Mouse (Mus musculus): ENCODE results near the gene Nsd1.

Nsd1 gene

GRCm38 (mm10) chr13:55261521-55261920 lies 51.9 kb downstream of the Nsd1 start:
- DNase-seq, result no peak

DNA sequence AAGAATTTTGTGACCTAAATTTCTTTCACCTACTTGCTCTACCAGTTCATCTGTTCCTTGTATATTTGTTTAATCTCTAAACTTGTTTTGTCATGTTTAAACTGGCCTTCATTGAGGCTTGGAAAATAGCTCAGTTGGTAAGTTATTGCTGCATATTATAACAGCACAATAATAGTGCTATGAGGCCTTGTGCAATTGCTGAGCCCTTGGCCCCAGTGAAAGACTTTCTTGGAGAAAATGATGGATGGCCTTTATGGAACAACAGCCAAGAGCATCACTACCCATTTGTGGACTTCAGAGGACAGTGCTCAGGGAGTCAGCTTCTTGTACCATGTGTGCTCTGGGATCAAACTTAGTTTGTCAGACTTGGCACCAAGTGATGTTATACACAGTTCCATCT lies 52.5 kb downstream of the Nsd1 start:
- no peak for DNase-seq

GRCm38 (mm10) chr13:55277203-55277602 lies 67.6 kb downstream of the Nsd1 start:
- DNase-seq, result no peak

DNA sequence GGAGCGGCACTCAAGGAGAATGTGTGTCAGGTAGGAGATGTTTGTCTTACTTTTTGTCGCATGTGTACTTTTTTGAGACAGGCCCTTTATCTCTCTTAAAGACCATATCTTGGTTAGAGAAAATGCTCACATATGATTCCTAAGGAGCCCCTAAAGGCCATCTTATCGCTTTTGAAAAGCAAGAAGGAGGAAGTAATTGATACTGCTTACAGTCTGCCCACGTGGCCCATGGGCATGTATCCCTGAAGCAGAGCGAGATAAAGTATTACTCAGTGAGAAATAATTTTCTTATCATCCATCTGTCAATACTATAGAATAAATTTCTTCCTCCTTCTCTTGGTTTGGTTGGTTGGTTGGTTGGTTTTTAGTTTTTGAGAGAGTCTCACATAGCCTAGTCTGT lies 68.1 kb downstream of the Nsd1 start:
- no peak for DNase-seq

DNA sequence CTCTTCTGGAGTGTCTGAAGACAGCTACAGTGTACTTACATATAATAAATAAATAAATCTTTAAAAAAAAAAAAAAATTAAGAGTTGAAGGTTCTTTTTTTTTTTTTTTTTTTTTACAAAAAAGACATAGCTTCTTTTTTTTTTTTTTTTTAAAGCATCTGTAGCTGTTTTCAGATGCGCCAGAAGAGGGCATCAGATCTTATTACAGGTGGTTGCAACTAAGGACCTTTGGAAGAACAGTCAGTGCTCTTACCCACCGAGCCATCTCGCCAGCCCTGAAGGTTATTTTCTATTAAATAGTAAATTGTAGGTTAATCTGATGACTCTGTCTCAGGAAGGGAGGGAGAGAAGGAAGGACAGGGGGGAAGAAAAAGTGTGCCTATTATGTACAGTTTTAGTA lies 79.3 kb downstream of the Nsd1 start:
- no peak for DNase-seq

DNA sequence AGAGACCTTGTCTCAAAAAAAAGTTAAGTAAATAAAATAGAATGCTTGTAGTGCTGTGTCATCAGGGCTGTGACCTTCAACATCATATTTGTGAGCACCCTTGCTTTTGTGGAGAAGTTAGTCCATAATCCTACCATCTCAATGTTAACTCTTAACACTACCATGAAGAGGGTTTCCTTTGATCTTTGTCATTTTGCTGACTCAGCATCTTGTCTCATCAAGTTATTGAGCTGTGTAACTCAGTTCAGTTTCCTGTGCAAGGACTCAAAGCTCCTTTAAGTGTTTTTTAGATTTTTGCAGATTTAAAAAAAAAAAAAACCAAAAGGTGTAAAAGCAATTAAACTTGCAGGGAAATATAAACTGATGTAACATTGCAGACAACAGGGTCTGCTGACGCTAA lies 87.2 kb downstream of the Nsd1 start:
- no peak for DNase-seq

GRCm38 (mm10) chr13:55300913-55301312 lies 91.3 kb downstream of the Nsd1 start:
- DNase-seq, result no peak

- no peak for DNase-seq
Measured at GRCm38 (mm10) chr13:55312028-55312630, 102.5 kb downstream of the Nsd1 start.

DNA sequence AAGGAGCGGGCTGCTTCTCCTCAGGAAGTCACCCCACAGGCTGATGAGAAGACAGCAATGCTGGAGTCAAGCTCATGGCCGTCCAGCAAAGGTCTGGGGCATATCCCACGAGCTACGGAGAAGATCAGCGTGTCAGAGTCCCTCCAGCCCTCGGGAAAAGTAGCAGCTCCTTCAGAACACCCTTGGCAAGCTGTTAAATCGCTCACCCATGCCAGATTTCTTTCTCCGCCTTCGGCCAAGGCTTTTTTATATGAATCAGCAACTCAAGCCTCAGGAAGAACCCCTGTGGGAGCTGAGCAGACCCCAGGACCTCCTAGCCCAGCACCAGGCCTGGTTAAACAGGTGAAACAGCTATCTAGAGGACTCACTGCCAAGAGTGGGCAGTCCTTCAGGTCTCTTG lies 103.5 kb downstream of the Nsd1 start:
- no peak for DNase-seq

DNA sequence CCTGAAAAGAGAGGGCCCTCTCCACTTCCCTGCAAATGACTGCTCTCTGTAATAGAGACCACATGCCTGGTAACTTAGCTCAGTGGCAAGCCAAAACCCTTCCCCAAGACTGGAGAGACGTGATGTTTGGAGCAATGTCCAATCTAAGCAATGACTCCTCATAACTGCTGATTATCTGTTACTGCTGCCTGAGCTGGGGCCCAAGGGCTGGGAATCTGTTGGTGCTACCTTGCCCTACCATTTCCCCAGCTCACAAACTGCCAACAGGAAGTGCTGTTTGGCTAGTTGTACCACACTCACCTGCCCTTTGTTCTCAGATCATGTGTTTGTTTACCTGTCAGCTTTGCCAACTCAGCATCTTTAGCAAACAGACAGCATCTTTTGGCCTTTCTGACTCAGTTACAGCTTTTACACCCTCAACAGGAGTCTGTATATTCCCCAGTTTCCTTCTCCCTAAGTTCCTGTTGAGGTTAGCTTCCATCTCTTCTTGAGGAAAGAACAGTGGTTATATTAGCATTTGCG lies 105.4 kb downstream of the Nsd1 start:
- DNase-seq, result no peak

- no peak for DNase-seq
Measured at GRCm38 (mm10) chr13:55318351-55318750, 108.8 kb downstream of the Nsd1 start.

DNA sequence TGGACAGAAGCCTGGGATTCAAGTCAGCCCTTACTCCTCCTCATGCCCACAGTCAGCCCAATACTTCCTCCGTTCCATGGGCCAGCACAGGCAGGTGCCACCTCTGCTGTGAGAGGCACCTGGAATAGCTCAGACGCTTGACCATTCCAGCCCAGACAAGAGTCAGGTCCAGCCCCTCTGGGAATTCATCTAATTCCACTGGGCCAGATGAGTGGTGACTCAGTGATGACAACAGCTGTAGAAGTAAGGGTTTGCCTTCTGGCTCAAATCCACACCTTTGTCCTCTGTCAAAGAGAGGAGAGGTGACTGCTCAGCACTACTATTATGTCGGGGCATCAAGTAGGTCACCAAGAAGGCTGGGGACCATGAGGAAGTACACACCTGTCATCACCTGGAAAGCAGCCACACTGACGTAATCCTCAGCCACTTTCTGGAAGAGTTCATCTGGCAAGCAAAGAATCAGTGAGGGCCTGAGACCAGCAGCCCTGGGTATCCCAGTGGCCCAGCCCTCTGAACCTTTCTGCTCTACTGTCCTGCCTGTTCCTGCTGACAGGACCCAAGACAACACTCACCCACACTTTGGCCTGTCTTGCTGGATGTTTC lies 110.5 kb downstream of the Nsd1 start, which contains the start of gene Prelid1:
Prelid1 (plus strand) TSS at position 570 of the 603 bp plus-strand sequence.
- peak; percentile 44 to 63 for DNase-seq

GRCm38 (mm10) chr13:55321434-55322129 lies 112.0 kb downstream of the Nsd1 start, which contains the start of gene Rab24:
TSS of gene Rab24 (minus strand) at chr13:55321946.
- peak; percentile 92 to 96 for DNase-seq

- DNase-seq, result peak; percentile 51 to 67
Measured at GRCm38 (mm10) chr13:55322130-55322825, 112.7 kb downstream of the Nsd1 start.

DNA sequence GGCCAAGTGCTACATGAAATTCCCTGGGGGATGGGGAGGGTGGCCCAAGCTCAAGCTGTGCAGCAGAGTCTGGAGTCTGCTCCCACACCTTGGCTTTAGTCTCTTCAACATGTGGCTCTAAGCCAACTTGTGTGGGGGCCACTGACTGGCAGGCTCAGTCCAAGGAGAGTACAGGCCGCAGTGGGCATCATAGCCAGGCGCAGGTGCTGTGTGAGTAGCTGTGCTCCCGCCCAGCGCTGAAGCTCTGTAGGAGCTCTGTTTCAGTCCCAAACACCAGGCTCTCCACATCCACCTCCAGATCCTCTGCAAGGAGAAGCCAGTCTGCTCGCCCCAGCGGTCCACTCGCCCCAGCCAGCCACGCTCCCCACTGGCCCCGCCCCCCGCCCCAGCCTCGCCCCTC lies 116.0 kb downstream of the Nsd1 start:
- DNase-seq, result peak in 1 of 2 experiments; percentile 16

DNA sequence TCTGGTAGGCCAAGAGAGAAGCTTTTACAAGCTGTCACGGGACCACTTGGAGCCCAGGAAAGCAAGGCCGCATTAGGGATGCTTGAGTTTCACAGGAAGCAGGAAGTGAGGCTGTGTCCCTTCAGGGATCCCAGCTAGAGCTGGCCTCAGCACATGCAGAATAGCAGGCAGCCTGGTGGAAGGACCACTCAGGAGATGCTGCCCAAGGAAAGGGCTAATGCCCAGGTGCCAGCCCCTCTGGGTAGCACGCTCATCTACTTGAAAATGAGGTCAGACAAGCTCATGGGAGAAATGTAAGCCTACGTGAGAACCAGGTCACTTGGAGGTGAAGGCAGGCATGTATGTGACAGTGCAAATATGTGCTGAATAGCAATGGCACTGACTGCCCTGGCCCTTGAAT lies 117.6 kb downstream of the Nsd1 start:
- DNase-seq, result no peak

- DNase-seq, result peak; percentile 90
Measured at GRCm38 (mm10) chr13:55327633-55328032, 118.1 kb downstream of the Nsd1 start.

DNA sequence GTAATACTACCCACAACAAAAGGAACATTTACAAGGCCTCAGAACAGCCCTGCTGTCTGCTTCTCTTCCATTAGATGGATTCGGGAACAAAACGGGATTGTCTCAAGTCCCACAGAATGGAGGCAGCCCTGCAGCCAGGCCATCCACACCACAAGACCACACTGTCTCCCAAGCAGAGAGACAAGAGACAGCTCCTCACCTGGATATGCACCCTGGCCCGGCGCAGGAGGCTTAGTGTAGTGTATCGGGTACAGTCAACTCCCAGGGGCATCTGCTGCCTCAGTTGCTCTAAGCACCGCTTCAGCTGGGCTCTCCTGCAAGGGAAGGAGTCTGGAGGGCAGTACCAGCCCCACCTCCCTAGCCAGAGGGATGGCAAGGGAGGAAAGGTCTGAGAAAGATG lies 118.6 kb downstream of the Nsd1 start:
- no peak for DNase-seq

DNA sequence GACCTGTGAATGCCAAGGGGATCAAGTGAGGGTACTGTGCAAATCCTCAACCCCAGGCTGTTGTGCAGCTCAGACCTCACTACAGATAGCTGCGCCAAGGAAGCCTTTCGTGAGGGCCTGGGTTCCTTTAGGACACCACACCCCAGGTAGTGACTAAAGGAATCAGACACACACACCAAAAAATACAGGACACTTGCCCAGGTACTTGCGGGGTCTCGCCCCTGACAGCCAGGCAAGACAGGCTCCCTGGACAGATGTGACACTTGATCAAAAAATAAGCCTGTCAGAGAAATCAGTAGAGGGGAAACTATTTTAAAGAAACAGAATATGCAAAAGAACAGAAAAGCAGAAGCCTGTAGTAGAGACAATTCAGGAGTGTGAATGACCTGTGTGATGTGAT lies 119.1 kb downstream of the Nsd1 start:
- DNase-seq, result no peak

DNA sequence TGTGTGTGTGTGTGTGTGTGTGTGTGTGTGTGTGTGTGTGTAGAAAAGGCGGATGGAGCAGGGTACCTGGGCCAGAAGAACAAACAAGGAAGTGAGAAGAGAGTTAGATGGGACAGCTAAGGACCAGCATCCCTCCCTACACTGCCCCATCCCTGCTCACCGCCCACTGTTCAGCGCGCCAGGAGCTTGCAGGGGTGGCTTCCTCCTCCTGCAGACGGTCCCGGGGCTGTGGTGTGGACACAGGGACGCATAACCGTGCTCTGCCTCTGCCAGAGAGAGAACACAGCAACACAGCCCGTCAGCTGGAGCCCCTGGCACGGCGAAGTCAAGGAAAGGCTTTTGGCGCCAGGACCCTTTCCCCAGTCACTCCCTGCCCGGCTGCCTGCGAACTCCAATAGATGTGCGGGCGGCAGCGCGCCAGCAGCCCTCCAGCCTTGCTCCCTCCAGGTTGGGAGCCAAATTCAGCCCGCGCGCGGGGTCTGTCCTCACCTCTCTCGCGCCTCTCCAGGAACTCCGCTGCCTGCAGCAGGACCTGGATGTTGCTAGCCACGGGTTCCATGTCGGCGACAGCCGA lies 119.6 kb downstream of the Nsd1 start:
- DNase-seq, result no peak

DNA sequence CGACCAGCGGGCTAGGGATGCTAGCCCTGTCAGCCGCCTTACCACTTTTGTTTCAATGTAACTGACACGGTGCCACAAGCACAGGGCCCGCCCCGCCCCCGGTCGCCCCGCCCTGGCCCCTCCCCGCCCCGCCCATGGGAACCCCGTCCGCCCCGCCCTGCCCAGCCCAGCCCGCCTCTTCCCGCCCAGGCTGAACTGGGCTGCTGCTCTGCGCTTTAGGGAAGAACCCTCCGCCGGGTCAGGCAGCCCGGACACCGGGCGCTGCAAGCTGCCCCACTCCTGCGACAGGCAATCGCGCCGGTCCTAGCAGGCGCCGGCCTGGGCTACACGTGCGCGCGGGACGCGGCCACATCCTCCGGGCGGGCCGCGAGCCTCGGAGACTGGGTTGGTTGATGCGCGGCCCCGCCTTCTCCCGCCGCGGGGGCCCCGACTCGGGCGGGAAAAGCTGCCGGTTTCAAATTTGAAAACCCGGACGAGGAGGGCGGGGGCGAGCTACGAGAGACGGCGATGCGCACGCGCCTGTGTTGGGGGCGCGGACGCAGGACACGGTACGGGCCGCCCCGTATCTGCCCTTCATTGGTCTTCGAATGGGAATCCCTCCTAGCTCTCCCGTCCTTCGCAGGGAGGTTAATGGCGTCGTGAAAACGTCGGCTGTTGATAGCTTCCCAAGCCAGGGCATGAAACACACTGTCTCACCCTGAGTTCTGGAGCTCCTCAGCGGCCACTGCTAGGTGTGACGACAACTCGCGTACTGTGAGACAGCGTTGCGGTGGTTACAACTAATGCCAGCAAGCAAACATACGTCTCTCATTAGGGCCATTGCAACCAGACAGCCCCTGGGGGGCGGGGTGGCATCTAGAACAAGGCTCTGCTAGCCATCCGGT lies 120.3 kb downstream of the Nsd1 start, which contains the start of gene Mxd3:
Mxd3 (minus strand) TSS at position 141 of the 884 bp plus-strand sequence.
- DNase-seq, result peak; percentile 81 to 83
